Mouse (Mus musculus) liver, adult 2 months (tissue): ENCODE data around the gene Galnt13. TPM values are rescaled to one million over a fixed set of nuclear protein-coding genes. Genes with fewer than 3 reads are reported as not detected.
"Not testable (repeated sequence)": the region's sequence is repeated elsewhere in the genome, so short reads cannot be mapped to it uniquely, and the experiment has no call there.

Experiments used
- DNase-seq: peaks from one replicate; pipeline ENCODE4 v3.0.0-alpha.2; 2011; ENCODE audit warnings: low read depth, low spot score; ENCODE audit errors: extremely low read depth
- H3K27ac ChIP-seq: fragments of 200-500 bp; replicated peaks from 2 replicates; pipeline ENCODE4 v1.5.1; 2012; ENCODE audit warnings: low read depth, mild to moderate bottlenecking, control low read depth, inconsistent platforms, low read length; ENCODE audit not compliant: insufficient read depth
- H3K27me3 ChIP-seq: fragments of 200-500 bp; 2 replicates; pipeline ENCODE4 v1.6.1; 2012; ENCODE audit warnings: mild to moderate bottlenecking, moderate library complexity, low read length, inconsistent platforms; ENCODE audit not compliant: control insufficient read depth, insufficient read depth
- H3K36me3 ChIP-seq: fragments of 200-500 bp; 2 replicates; pipeline ENCODE4 v1.6.1; 2012; ENCODE audit warnings: low read length, inconsistent platforms; ENCODE audit not compliant: control insufficient read depth, insufficient read depth
- H3K4me1 ChIP-seq: fragments of 200-500 bp; 2 replicates; pipeline ENCODE4 v1.6.1; 2011; ENCODE audit warnings: low read length; ENCODE audit not compliant: control insufficient read depth, insufficient read depth
- H3K4me3 ChIP-seq: fragments of 200-500 bp; 2 replicates; pipeline ENCODE4 v1.5.1; 2011; ENCODE audit warnings: low read depth, mild to moderate bottlenecking, control low read depth, low read length, moderate library complexity; ENCODE audit not compliant: insufficient read depth
- H3K79me2 ChIP-seq: fragments of 200-500 bp; 2 replicates; pipeline ENCODE4 v1.6.1; 2012; ENCODE audit warnings: inconsistent platforms, mild to moderate bottlenecking, low read length, moderate library complexity; ENCODE audit not compliant: control insufficient read depth, insufficient read depth
- H3K9ac ChIP-seq: fragments of 200-500 bp; 2 replicates; pipeline ENCODE4 v1.6.1; 2012; ENCODE audit warnings: low read depth, mild to moderate bottlenecking, control low read depth, inconsistent platforms, low read length
- CTCF ChIP-seq: fragments of 200-500 bp; IDR thresholded peaks from 2 replicates; pipeline ENCODE4 v1.5.1; 2011; ENCODE audit warnings: low read depth, low read length, control low read depth
- POLR2A ChIP-seq: fragments of 200-500 bp; IDR thresholded peaks from 2 replicates; pipeline ENCODE4 v1.6.1; 2011; ENCODE audit warnings: low read length, control low read depth; ENCODE audit not compliant: insufficient read depth; ENCODE audit errors: extremely low read depth
- WGBS: fragments of 180-500 bp; shearing (Covaris S2); methylation state at CpG from one replicate; pipeline ENCODE4 v1.1.7; 2018; 5-methylcytosine and 5-hydroxymethylcytosine counted together
- polyA plus RNA-seq: library from polyadenylated mRNA; depleted of rRNA; stranded (reverse); fragments of >200 nt; gene quantifications from 2 replicates; pipeline ENCODE4 v1.2.3, GENCODE M21; 2012
- total RNA-seq: library from RNA; depleted of rRNA; stranded (reverse); fragments of >200 nt; gene quantifications from 2 replicates; pipeline ENCODE4 v1.2.3, GENCODE M21; 2014

Gene Galnt13
- total and polyA plus RNA-seq, 2 experiments: not detected

DNA sequence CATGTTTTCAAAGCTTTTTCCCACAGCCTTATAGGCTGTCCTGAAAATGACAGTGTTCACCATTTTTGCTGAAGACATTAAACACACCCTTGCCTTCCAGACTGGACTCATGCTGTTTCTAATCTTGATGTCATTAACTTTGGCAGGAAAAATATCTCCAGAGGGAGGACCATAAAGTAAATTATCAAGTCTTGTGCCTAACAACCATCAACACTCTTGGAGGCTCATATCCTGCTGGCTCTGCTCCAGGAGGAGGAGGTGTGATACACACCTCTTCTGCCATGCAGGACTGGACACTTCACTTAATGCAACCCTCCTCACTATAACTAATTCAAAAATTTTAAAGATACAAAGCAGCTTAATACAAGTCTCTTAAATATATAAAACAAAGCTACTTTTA, 502.0 kb downstream of the Galnt13 start:
- Histone ChIP-seq H3K27ac (no peak overlapping the region), H3K4me3 (no peak overlapping the region), H3K27me3 (no peaks in the 10 kb centered on the region), H3K4me1 (no peaks in the 10 kb centered on the region), H3K9ac (no peak overlapping the region), H3K36me3 (no peaks in the 10 kb centered on the region), H3K79me2 (no peaks in the 10 kb centered on the region)
- TF ChIP-seq CTCF (no peak), POLR2A (no peak)
- no peak for DNase-seq

GRCm38 (mm10) chr2:54943386-54943785, 507.3 kb downstream of the Galnt13 start:
- Histone ChIP-seq H3K27ac (no peak overlapping the region), H3K9ac (no peak overlapping the region), H3K79me2 (no peaks in the 10 kb centered on the region), H3K27me3 (no peaks in the 10 kb centered on the region), H3K4me3 (no peak overlapping the region), H3K36me3 (no peaks in the 10 kb centered on the region), H3K4me1 (no peaks in the 10 kb centered on the region)
- TF ChIP-seq POLR2A (no peak), CTCF (no peak)
- 95% methylated on average over 1 of the region's 1 CpGs for WGBS
- no peak for DNase-seq

- no peaks in the 10 kb centered on the region for H3K27me3 ChIP-seq
- H3K27ac ChIP-seq: no peak overlapping the region
- H3K4me1 ChIP-seq: no peaks in the 10 kb centered on the region
- no peaks in the 10 kb centered on the region for H3K79me2 ChIP-seq
- no peak for DNase-seq
- H3K9ac ChIP-seq: no peak overlapping the region
- no peak for TF ChIP-seq POLR2A
- no peaks in the 10 kb centered on the region for H3K36me3 ChIP-seq
- H3K4me3 ChIP-seq: no peak overlapping the region
- 82% methylated on average over 1 of the region's 1 CpGs for WGBS
Observed at GRCm38 (mm10) chr2:54983839-54984238, 547.7 kb downstream of the Galnt13 start.

GRCm38 (mm10) chr2:55022539-55022938, 586.4 kb downstream of the Galnt13 start:
- not testable (repeated sequence) for DNase-seq, H3K27ac ChIP-seq, H3K9ac ChIP-seq, H3K79me2 ChIP-seq, H3K36me3 ChIP-seq, H3K4me3 ChIP-seq, H3K27me3 ChIP-seq, H3K4me1 ChIP-seq
- WGBS: no CpG with 5 or more reads among the region's 5 CpGs

DNA sequence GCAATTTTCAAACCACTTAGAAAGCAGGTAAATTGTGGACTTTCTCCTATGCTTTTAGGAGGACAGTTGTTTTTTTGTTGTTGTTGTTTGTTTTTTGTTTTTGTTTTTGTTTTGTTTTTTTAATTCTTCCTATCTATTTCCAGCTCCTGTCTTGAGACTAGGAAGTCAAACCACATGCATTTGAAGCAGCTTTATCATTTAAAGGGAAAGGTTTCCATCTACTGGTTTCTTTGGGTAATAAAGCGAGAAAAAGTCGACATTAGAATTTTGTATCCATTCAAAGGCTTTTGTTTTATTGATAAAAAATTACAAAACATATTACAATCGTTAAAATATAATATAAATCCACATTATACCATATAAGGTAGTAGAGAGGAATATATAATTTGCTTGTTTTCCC, 598.5 kb downstream of the Galnt13 start:
- 52% methylated on average over 3 of the region's 3 CpGs for WGBS
- no peak overlapping the region for H3K9ac ChIP-seq
- H3K4me1 ChIP-seq: no peaks in the 10 kb centered on the region
- DNase-seq: no peak
- no peak overlapping the region for H3K27ac ChIP-seq
- TF ChIP-seq CTCF (no peak), POLR2A (no peak)
- H3K36me3 ChIP-seq: no peaks in the 10 kb centered on the region
- H3K27me3 ChIP-seq: no peaks in the 10 kb centered on the region
- no peaks in the 10 kb centered on the region for H3K79me2 ChIP-seq
- no peak overlapping the region for H3K4me3 ChIP-seq

- no peaks in the 10 kb centered on the region for H3K79me2 ChIP-seq
- H3K27me3 ChIP-seq: no peaks in the 10 kb centered on the region
- no peak overlapping the region for H3K4me3 ChIP-seq
- 84% methylated on average over 7 of the region's 7 CpGs for whole genome bisulfite sequencing
- no peak for DNase-seq
- H3K9ac ChIP-seq: no peak overlapping the region
- no peak for TF ChIP-seq CTCF
- no peak for TF ChIP-seq POLR2A
- no peaks in the 10 kb centered on the region for H3K4me1 ChIP-seq
- no peak overlapping the region for H3K27ac ChIP-seq
- no peaks in the 10 kb centered on the region for H3K36me3 ChIP-seq
Observed at GRCm38 (mm10) chr2:55065469-55066315, 629.6 kb downstream of the Galnt13 start.
